ENCODE assay signal across 8 mouse cellular contexts in genomic region chr2:129633077-129633732, GRCm38 (mm10). TPM values are rescaled to one million over a fixed set of nuclear protein-coding genes. Genes with fewer than 3 reads are reported as not detected.
A peak's percentile ranks its signal among the peaks of the same experiment; 100 is the strongest.
DNase-seq lines count a peak whose midpoint lies in the region; ATAC-seq and TF ChIP-seq lines count a peak whose summit lies in the region.
"Had no signal": no experiment of that assay in that cellular context is flagged by ENCODE, and none has a peak within 500 bp of the region (broad histone marks: within the 10 kb centered on the region; RNA-seq: fewer than 3 reads in every experiment).

No protein-coding gene starts in this region.

- intact Hi-C loops in heart, postnatal 10 days (cut with DNase I), result loop anchor here (5.0 kb wide), 1 partner anchor 41 kb away; the partner anchor contains the start of gene Sirpa

- no peak for TF ChIP-seq POLR2A in lung, adult 2 months (IDR thresholded peaks at IDR 0.05; ENCODE audit: borderline replicate concordance, extremely low read depth, low read depth, low read length)

- peak; percentile 33 for DNase-seq in testis, postnatal 14 days (ENCODE audit: low spot score)
- no peak for DNase-seq in testis, postnatal 10 days (ENCODE audit: low spot score)
- DNase-seq in c-Kit-positive CD71-negative TER-119-negative erythroid progenitor cells, embryonic 14.5 days (ENCODE audit: low read depth), result peak; percentile 46
- peak; percentile 87 to 89 for DNase-seq in heart, postnatal 10 days
- peak; percentile 69 for DNase-seq in lung, adult 2 months
- DNase-seq in spleen, postnatal 36 days (ENCODE audit: low spot score in 2 of 2), result peak; percentile 41 to 59

- no peak overlapping the region for H3K4me3 ChIP-seq in lung, adult 2 months (replicated peaks; ENCODE audit: extremely low read depth, low read depth, low read length)
- H3K4me3 ChIP-seq: midbrain, embryonic 12.5 days had no signal

- no peak for TF ChIP-seq CTCF in lung, adult 2 months (IDR thresholded peaks at IDR 0.05; ENCODE audit: insufficient read depth, low read length)

- 19% methylated on average over 9 of the region's 9 CpGs for WGBS in lung, adult 2 months

- no peak for ATAC-seq in inflammation-experienced regulatory T-cells, adult 6 months

- peaks cover 12% of the 10 kb centered on the region for H3K4me1 ChIP-seq in lung, adult 2 months (ENCODE audit: control insufficient read depth, insufficient read depth, low read length)
- H3K4me1 ChIP-seq: midbrain, embryonic 12.5 days had no signal

RNA-seq across cellular contexts. Expression of gene Sirpa, which starts 40.6 kb away (rescaled TPM):
- total RNA-seq in heart, postnatal 10 days (2021), result 10 to 100 TPM; 22.9 to 28.6 TPM
- polyA plus RNA-seq in lung, adult 2 months (2012; rRNA removed), result 78.2 and 94.2 TPM in 2 replicates
- 1 to 10 TPM in 1 of 3 experiments, under 1 TPM in 1, not detected in 1; 0.96 to 1.0 TPM for polyA plus RNA-seq in inflammation-experienced regulatory T-cells, adult 6 months (2017; shearing (Covaris generic))

Comparison
In these comparisons a context has a peak if more than half of its experiments do, and no peak if none do; other contexts are left out.
1. RNA of gene Sirpa, which starts 40.6 kb away (polyA plus RNA-seq): 78.2 to 94.2 TPM in lung, adult 2 months; 0.96 to 1.0 TPM in inflammation-experienced regulatory T-cells, adult 6 months; every median in the first group is over 10 times any median in the second.